Mouse (Mus musculus): ENCODE data around the gene Fgfr2. TPM values are rescaled to one million over a fixed set of nuclear protein-coding genes. Genes with fewer than 3 reads are reported as not detected.
A peak's percentile ranks its signal among the peaks of the same experiment; 100 is the strongest.

Gene Fgfr2
- polyA plus RNA-seq, 1 experiment from 2014 or later = 34.1 TPM

GRCm38 (mm10) chr7:132172220-132172619, 950.9 kb downstream of the Fgfr2 start:
- H3K9ac ChIP-seq = no peak overlapping the region
- no peak for ATAC-seq (ENCODE audit: insufficient number of reproducible peaks, low FRiP score)
- 74% methylated on average over 5 of the region's 5 CpGs for WGBS

GRCm38 (mm10) chr7:132171716-132172115, 951.4 kb downstream of the Fgfr2 start:
- Histone ChIP-seq H3K27me3 (replicated peaks) (no peaks in the 10 kb centered on the region), H3K27ac (ENCODE audit: poor library complexity, severe bottlenecking) (no peak overlapping the region), H3K4me2 (no peak overlapping the region), H3K4me3 (no peak overlapping the region), H3K9ac (no peak overlapping the region), H3K4me1 (replicated peaks) (no peaks in the 10 kb centered on the region), H3K36me3 (no peaks in the 10 kb centered on the region), H3K9me3 (replicated peaks) (peaks cover 14% of the 10 kb centered on the region)
- 76% methylated on average over 5 of the region's 5 CpGs for WGBS
- ATAC-seq (ENCODE audit: insufficient number of reproducible peaks, low FRiP score) = no peak

More at GRCm38 (mm10) chr7:132172220-132172619, 950.9 kb downstream of the Fgfr2 start:
- no peaks in the 10 kb centered on the region for H3K36me3 ChIP-seq
- no peaks in the 10 kb centered on the region for H3K4me1 ChIP-seq (replicated peaks)
- no peak overlapping the region for H3K27ac ChIP-seq (ENCODE audit: poor library complexity, severe bottlenecking)
- H3K9me3 ChIP-seq (replicated peaks) = peaks cover 14% of the 10 kb centered on the region
- no peak overlapping the region for H3K4me3 ChIP-seq
- no peak overlapping the region for H3K4me2 ChIP-seq
- 0 out of 2 replicates have a peak, but pooled peaks cover under 1% of the 10 kb centered on the region for H3K27me3 ChIP-seq (replicated peaks)

- H3K4me2 ChIP-seq = no peak overlapping the region
- no peak overlapping the region for H3K4me3 ChIP-seq
- WGBS = 64% methylated on average over 7 of the region's 7 CpGs
- no peak overlapping the region for H3K9ac ChIP-seq
- peaks cover 11% of the 10 kb centered on the region for H3K9me3 ChIP-seq (replicated peaks)
- no peaks in the 10 kb centered on the region for H3K36me3 ChIP-seq
- no peaks in the 10 kb centered on the region for H3K27me3 ChIP-seq (replicated peaks)
- no peaks in the 10 kb centered on the region for H3K4me1 ChIP-seq (replicated peaks)
- H3K27ac ChIP-seq (ENCODE audit: poor library complexity, severe bottlenecking) = no peak overlapping the region
- ATAC-seq (ENCODE audit: insufficient number of reproducible peaks, low FRiP score) = no peak
Observed at GRCm38 (mm10) chr7:132169419-132170169, 953.6 kb downstream of the Fgfr2 start.

- no peaks in the 10 kb centered on the region for H3K27me3 ChIP-seq (replicated peaks)
- H3K27ac ChIP-seq (ENCODE audit: poor library complexity, severe bottlenecking) = no peak overlapping the region
- H3K4me1 ChIP-seq (replicated peaks) = no peaks in the 10 kb centered on the region
- WGBS = 76% methylated on average over 4 of the region's 4 CpGs
- H3K9ac ChIP-seq = no peak overlapping the region
- ATAC-seq (ENCODE audit: insufficient number of reproducible peaks, low FRiP score) = no peak
- H3K4me2 ChIP-seq = no peak overlapping the region
- no peaks in the 10 kb centered on the region; the same call in 1 of the 2 replicates for H3K9me3 ChIP-seq (replicated peaks)
- no peaks in the 10 kb centered on the region for H3K36me3 ChIP-seq
- H3K4me3 ChIP-seq = no peak overlapping the region
Observed at GRCm38 (mm10) chr7:132167239-132167638, 955.9 kb downstream of the Fgfr2 start.

GRCm38 (mm10) chr7:132162254-132162653, 960.9 kb downstream of the Fgfr2 start:
- no peak for ATAC-seq (ENCODE audit: insufficient number of reproducible peaks, low FRiP score)
- Histone ChIP-seq H3K36me3 (no peaks in the 10 kb centered on the region), H3K9me3 (replicated peaks) (no peaks in the 10 kb centered on the region), H3K4me2 (no peak overlapping the region), H3K4me3 (no peak overlapping the region), H3K27ac (ENCODE audit: poor library complexity, severe bottlenecking) (no peak overlapping the region), H3K9ac (no peak overlapping the region), H3K27me3 (replicated peaks) (no peaks in the 10 kb centered on the region), H3K4me1 (replicated peaks) (no peaks in the 10 kb centered on the region)
- WGBS = 79% methylated on average over 3 of the region's 3 CpGs

- peaks cover 37% of the 10 kb centered on the region for H3K27me3 ChIP-seq (replicated peaks)
- no peak for ATAC-seq (ENCODE audit: insufficient number of reproducible peaks, low FRiP score)
Observed at GRCm38 (mm10) chr7:132158321-132159025, 964.7 kb downstream of the Fgfr2 start.

GRCm38 (mm10) chr7:132154368-132154961, 968.7 kb downstream of the Fgfr2 start, which contains the start of gene Cpxm2:
Cpxm2 (minus strand) TSS chr7:132154739.
- WGBS = 2% methylated on average over 36 of the region's 43 CpGs
- no peak within 1 kb of the TSS for H3K27ac ChIP-seq (ENCODE audit: poor library complexity, severe bottlenecking)
- no peaks in the 10 kb centered on the region for H3K36me3 ChIP-seq
- 0 out of 2 replicates have a peak, but pooled peaks cover 3% of the 10 kb centered on the region for H3K9me3 ChIP-seq (replicated peaks)
- peaks cover 7% of the 10 kb centered on the region for H3K4me1 ChIP-seq (replicated peaks)
- H3K9ac ChIP-seq = peak within 1 kb of the TSS; percentile 38; the same call in 1 of the 2 replicates
- peaks cover 60% of the 10 kb centered on the region for H3K27me3 ChIP-seq (replicated peaks)
- ATAC-seq (ENCODE audit: insufficient number of reproducible peaks, low FRiP score) = no peak
- H3K4me2 ChIP-seq = peak within 1 kb of the TSS; percentile 69
- peak within 1 kb of the TSS; percentile 41 for H3K4me3 ChIP-seq

More at GRCm38 (mm10) chr7:132158321-132159025, 964.7 kb downstream of the Fgfr2 start:
- WGBS = 86% methylated on average over 9 of the region's 9 CpGs
- no peak overlapping the region for H3K4me3 ChIP-seq
- H3K27ac ChIP-seq (ENCODE audit: poor library complexity, severe bottlenecking) = no peak overlapping the region
- no peak overlapping the region for H3K4me2 ChIP-seq
- H3K9me3 ChIP-seq (replicated peaks) = no peaks in the 10 kb centered on the region
- no peak overlapping the region for H3K9ac ChIP-seq
- H3K36me3 ChIP-seq = no peaks in the 10 kb centered on the region
- peaks cover 7% of the 10 kb centered on the region for H3K4me1 ChIP-seq (replicated peaks)

- no peak for ATAC-seq (ENCODE audit: insufficient number of reproducible peaks, low FRiP score)
- Histone ChIP-seq H3K9ac (no peak overlapping the region), H3K9me3 (replicated peaks) (0 out of 2 replicates have a peak, but pooled peaks cover 3% of the 10 kb centered on the region), H3K4me3 (peak overlapping the region; percentile 41; the same call in 1 of the 2 replicates), H3K4me2 (peak overlapping the region; percentile 69; the same call in 1 of the 2 replicates), H3K27me3 (replicated peaks) (peaks cover 60% of the 10 kb centered on the region), H3K4me1 (replicated peaks) (peaks cover 7% of the 10 kb centered on the region), H3K36me3 (no peaks in the 10 kb centered on the region), H3K27ac (ENCODE audit: poor library complexity, severe bottlenecking) (no peak overlapping the region)
- WGBS = 41% methylated on average over 6 of the region's 6 CpGs
Observed at GRCm38 (mm10) chr7:132153725-132154147, 969.4 kb downstream of the Fgfr2 start.

GRCm38 (mm10) chr7:132145227-132145800, 977.8 kb downstream of the Fgfr2 start:
- H3K4me1 ChIP-seq (replicated peaks) = no peaks in the 10 kb centered on the region
- H3K4me2 ChIP-seq = no peak overlapping the region
- H3K27me3 ChIP-seq (replicated peaks) = no peaks in the 10 kb centered on the region
- H3K9me3 ChIP-seq (replicated peaks) = no peaks in the 10 kb centered on the region
- no peaks in the 10 kb centered on the region for H3K36me3 ChIP-seq
- 73% methylated on average over 15 of the region's 15 CpGs for WGBS
- no peak for ATAC-seq (ENCODE audit: insufficient number of reproducible peaks, low FRiP score)
- H3K27ac ChIP-seq (ENCODE audit: poor library complexity, severe bottlenecking) = no peak overlapping the region
- no peak overlapping the region for H3K4me3 ChIP-seq
- H3K9ac ChIP-seq = no peak overlapping the region

- H3K36me3 ChIP-seq = no peaks in the 10 kb centered on the region
- peaks cover 4% of the 10 kb centered on the region for H3K9me3 ChIP-seq (replicated peaks)
- no peak overlapping the region for H3K4me3 ChIP-seq
- no peak overlapping the region for H3K9ac ChIP-seq
- no peak overlapping the region for H3K27ac ChIP-seq (ENCODE audit: poor library complexity, severe bottlenecking)
- ATAC-seq (ENCODE audit: insufficient number of reproducible peaks, low FRiP score) = no peak
- no peaks in the 10 kb centered on the region for H3K4me1 ChIP-seq (replicated peaks)
- H3K27me3 ChIP-seq (replicated peaks) = no peaks in the 10 kb centered on the region
- H3K4me2 ChIP-seq = no peak overlapping the region
- WGBS = 80% methylated on average over 6 of the region's 6 CpGs
Observed at GRCm38 (mm10) chr7:132128687-132129086, 994.5 kb downstream of the Fgfr2 start.
